Mouse (Mus musculus) T-helper 2 cell (primary cell): ENCODE measurements around the gene Sos2.
"Not testable (repeated sequence)": the region's sequence is repeated elsewhere in the genome, so short reads cannot be mapped to it uniquely, and the experiment has no call there.

Experiments
- in situ Hi-C: fragments of 300-600 bp; cut with MboI, MseI; formaldehyde crosslinking; loops from one replicate; pipeline ENCODE4 v1.15.1; 2025; ENCODE audit warnings: high pct_unique_total_duplicates

The Sos2 gene

DNA sequence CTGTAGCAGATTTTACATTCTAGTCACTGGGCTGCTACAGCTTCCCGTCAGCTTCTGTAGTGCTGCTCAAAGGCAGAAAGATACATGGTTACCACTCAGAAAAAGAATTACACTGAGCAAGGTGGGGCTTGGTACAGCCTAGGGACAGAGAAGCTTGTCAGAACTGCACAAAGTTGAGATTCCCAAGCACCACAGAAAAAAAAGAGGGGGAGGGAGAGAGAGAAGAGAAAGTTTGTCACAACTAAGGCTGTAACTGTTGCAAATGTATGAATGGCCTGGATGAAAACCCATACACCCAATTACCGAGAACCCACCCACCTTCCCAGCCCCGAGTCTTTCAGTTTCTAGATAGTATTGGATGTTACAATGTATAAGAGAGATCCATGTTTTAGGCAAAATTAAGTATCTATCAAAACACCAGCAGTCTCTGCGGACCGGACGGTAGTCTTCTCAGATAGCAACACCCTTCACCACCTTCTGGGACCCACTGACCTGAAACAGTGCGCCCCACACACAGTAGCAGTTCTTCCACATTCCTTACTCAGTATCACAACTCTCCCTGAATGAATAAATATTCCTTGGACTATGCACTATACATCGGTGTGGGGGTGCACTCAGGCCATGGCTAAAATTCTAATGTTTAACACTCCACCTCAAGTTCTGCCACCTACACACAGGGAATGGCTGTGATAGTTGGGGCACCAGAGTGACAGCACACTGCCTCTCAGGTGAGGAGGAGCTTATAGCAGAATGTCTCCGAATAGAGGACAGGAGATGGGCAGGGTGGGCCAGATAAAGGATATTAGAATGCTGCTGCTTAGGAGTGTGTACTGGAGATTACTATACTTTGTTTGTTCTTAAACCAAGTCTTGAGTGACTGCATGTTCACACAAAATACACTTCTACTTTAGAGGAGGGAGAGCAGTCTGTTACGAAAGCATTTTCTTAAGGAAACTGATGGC, 6.8 kb downstream of the Sos2 start:
- in situ Hi-C loops = no loop called here

DNA sequence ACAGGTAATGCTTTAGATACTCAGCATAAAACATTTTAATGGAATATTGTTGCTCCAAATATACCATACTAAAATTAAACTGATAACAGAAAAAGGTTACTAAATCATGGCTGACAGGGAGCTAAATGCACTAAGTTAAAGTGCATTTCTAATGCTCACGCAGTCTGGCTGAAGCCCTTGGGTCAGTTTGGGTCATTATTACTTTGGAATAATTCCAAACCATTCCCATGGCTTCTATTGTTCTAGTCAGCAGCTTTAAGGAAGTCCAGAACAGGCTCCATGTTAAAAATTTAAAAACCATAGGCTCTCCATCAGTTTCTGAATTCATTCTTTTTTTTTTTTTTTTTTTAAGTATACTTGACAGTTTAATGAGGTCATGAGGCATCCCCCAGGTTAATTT, 7.5 kb downstream of the Sos2 start:
- in situ Hi-C loops = no loop called here

DNA sequence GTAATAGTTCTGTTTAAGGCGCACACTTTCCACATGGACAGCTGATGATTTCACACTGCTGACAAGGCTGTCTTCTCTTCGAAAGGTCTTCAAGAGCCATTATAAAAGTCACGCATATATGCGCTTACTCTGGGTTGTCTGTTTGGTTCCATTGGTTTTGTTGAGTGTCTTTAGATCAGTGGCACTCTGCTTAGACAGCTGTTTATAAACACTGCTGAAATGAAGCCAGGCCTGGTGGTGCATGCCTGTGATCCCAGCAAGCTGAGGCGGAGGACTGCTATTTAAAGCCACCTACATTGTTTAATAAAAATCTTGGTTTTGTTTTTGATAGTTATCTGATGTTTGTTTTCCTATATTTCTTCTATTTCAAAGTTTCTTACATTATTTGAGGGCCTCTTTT, 14.9 kb downstream of the Sos2 start:
- in situ Hi-C loops = no loop called here

DNA sequence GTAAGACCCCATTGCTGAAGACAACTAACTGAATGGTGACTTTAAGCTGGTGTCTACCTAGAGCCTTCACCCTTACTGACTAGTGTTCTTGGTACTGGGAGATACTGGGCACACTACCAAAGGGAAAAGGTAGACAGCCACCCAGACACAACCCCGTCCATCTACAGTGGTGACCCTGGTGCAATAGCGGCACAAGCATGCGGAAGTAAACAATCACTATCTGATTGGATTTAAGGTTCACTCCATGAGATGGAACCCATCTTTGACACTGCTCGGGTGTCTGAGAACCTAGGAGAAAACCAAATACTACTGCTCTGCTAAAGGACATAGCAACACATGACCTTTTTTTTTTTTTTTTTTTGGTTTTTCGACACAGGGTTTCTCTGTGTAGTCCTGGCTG, 20.0 kb downstream of the Sos2 start:
- in situ Hi-C loops = no loop called here

DNA sequence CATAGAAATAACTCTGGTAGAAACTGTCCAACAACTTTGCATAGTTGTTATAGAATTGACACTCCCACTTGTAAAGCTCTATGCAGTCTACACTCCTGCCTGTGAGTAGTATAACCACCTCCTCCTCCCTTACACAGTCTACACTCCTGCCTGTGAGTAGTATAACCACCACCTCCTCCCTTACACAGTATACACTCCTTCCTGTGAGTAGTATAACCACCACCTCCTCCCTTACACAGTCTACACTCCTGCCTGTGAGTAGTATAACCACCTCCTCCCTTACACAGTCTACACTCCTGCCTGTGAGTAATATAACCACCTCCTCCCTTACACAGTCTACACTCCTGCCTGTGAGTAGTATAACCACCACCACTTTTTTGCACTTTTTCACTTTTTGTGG, 27.7 kb downstream of the Sos2 start:
- in situ Hi-C loops = not testable (repeated sequence)

DNA sequence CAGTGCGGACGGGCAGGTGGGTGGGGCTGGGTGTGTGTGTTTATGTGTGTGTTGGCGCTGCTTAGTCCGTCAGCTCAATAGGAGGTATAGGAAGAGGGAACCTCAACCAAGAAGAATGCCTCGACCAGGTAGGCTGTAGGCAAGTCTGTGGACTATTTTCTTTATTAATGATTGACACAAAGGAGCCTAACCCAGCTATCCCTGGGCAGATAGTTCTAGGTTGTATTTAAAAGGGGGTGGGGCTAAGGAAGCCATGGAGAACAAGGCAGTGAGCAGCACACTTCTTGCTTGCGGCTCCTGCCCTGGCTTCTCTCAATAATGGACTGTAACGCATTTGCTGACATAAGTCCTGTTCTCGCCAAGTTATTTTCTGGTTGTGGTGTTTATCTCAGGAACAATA, 32.1 kb downstream of the Sos2 start:
- in situ Hi-C loops = no loop called here

DNA sequence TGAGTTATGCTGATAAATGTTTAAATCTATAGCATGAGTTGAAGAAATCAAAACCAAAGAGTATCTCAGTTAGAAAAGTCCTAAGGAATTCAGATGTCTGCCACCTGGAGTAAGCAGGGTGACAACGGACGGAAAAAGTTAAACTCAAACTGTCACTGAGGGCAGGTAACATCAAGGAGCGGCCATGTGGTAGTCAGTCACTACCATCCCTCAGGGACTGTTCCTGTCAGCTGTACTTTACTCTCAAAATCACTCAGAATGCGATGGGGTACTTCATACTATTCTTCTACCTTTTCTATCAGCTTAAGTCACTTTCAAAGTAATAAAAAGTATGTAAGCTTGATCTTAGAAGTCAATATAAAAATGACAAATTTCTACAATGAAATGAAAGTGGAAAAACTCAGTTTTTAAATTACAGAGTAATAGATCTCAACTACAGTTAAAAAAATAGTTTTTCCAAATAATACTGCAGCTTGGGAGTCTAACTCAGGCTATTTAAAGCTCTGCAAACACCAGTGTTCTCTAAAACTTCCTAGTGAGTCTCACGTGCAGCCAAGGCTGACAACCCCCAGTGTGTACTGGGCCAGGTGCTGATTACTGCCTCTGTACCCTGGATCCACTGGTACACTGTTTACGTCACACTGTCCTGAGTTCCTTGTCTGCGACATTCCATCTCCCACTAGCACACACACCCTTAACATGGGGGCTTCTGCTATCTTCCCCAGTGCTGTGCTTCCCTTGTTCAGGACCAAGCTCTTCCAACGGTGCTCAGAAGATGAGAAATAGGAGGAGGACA, 35.6 kb downstream of the Sos2 start:
- in situ Hi-C loops = no loop called here

DNA sequence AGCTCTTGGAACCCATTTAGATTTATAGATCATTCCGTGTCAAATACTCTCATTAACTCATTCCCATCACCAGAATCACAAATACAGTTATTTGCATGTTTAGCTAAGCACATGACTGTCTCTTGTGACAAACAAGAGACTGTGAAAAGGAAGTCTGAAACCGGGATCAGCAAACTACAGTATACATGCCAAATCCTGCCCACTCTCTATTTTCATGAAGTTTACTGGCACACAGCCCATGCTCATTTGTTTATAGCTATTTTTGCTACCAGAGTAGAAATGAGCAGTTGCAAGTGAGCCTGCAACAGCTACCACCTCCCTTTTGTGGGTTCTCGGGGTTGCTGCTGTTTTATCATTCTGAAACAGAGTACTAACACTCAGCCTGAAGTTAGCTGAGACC, 36.8 kb downstream of the Sos2 start:
- in situ Hi-C loops = no loop called here

DNA sequence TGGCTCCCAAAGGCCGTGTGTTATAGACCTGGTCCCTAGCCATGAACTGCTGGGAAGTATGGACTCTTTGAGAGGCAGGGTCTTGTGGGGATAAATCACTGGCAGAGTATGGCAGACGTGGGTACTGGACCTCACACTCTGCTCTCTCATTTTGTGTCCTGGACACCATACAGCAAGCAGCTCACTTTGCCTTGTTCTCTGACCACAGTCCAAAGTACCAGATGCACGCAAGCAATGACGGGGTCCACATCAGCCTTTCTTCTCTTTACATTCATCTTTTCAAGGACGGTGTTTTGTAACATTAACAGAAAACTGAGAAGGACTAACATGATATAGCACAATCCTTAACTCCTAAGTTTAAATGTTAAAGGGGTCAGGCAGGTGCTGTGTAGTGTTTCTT, 38.8 kb downstream of the Sos2 start:
- in situ Hi-C loops = no loop called here

DNA sequence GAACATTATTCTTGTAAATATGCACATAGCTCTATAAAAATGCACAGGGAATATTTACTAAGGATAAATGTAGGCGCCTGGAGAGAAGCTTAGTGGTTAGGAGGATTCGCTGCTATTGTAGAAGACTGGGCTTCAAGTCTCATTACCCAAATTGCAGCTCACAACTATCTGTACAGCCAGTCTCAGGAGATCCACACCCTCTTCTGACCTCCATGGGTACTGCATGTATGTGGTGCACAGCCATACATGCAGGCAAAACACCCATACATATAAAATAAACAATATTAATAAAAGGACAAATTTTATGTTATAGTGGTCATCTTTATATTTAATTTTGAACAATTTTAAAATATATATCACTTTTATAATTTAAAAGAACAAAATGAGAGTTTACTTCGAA, 46.9 kb downstream of the Sos2 start:
- in situ Hi-C loops = no loop called here

DNA sequence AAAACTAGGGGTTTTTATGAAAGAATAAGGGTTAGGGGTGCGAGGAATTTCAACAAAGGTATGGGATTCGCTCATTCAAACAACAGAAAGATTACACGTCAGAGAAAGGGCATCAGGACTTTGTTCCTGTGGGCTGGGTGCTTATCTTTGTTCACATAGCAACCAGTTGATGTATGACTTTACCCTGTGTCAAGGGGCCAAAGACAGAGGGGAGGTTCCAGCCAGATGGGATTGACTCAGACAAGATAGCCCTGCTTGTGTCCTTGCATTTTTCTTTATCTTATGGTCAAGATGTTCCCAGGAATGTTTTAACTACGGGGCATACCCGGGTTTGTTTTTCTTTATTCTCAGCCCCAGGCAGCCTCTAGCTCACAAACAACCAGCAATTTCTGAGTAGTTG, 63.1 kb downstream of the Sos2 start:
- in situ Hi-C loops = not testable (repeated sequence)

DNA sequence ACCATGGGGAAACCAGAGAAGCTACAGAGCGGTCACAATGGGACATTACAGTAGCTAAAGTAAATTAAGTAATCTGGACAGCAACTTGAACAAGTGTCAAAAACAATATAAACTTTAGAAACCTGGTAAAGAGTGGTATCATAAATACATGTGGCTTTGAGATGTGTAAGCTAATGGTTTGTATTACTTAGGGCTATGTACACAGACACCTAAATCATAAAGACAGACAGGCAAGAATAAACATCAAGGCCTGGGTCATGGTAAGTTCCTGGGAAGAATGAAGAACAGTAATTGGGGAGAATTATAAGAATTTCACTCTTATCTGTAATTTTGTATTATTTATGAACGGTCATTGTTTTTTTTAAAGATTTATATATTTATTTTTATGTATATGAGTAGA, 77.3 kb downstream of the Sos2 start:
- in situ Hi-C loops = no loop called here

DNA sequence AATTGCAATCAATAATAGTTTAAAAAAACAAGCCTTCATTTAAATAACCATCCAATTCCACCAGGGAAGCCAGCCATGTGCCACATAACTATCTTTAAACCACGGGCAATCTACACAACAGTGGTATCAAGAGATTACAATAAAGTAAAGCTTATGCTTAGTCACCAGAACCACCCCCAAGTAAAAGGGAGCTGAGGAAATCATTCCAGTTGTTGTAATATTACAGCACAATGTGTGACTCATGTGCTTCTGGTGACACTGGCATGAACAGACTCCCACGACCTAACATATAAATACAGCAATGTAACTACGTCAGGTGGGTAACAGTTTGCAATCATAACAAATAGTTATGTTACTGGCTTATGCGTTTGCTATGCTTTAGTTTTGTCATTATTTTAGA, 84.2 kb downstream of the Sos2 start:
- in situ Hi-C loops = loop anchor here (5.0 kb wide), 1 partner anchor 380 kb away; no protein-coding TSS in a partner anchor

DNA sequence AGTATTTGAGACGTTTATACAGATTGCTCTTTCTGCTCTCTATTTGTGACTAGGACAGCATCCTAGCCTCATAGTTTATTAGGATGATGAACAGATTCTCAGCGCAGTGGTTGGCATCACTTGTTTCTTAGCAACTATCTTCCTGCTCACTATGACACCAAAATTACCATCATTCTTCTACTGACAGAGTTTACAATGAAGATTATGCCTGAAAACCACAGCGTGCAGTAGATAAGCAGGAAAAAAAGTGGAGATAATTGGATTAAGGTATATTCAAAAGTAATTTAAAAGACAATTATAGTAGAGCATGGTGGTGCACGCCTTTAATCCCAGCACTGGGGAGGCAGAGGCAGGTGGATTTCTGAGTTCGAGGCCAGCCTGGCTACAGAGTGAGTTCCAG, 88.5 kb downstream of the Sos2 start:
- in situ Hi-C loops = no loop called here

DNA sequence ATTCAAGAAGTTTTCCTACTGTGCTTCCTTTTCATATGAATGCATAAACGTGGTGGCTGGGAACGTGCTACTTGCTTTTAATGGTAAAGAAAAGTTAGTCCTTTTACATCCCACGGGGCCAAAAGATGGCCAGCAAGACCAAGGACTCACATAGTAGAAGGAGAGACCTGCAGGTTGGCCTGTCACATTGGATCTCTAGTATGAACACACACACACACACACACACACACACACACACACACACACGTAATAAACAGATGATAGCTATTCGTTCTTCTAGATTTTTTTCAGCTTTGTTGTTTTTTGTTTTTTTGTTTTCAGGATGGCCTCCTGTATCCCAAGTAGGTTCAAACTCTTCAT, 98.4 kb downstream of the Sos2 start:
- in situ Hi-C loops = no loop called here

DNA sequence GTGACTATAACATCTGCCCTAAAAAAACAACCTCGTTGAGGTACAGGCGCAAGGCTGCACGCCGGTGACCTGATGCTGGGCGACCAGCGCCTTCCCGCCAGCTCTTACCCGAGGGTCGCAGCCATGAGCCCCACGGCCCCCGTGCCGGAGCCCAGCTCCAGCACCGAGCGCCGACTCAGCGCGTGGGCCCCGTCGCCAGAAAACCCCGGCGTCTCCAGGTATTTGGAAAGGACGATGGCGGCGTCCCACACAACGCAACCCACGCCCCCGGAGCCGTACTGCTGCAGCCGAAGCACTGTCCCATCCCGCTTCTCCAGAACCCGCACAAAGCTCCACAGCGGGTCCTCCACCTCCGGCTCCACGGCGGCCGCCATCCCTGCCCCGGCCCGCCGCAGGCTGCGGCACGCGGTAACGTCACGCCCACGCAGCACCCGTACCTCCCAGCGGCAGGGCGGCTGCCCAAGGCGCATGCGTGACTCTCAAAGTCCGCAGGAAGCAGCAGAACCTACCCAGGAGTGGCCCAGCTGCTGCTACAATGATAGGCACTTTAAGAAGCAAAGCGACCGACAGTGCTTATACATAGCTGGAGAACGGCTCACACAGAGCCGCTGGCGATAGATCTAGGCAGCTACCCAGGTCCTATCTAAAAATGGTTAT, 98.9 kb downstream of the Sos2 start, which contains the start of gene Vcpkmt:
Vcpkmt (minus strand) TSS at position 416 of the 657 bp plus-strand sequence.
- in situ Hi-C loops = no loop called here

DNA sequence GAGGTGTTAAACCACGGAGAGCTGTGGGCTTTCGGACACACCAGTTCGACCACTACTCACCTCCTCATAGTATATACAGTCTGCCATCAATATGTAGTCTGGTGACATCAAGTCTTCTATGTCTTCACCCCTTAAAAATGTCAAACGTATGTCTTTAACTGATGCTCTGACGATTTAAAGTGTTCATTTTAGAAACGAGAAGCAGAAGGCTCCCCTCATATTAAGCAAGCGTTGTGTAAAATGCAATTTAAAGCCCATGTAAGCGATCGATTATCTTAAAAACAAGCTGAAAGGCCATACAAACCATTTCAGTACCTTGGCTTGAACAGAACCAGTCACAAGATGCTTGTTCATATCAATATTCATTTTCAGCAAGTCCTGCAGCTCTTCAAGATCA, 99.4 kb downstream of the Sos2 start:
- in situ Hi-C loops = no loop called here

DNA sequence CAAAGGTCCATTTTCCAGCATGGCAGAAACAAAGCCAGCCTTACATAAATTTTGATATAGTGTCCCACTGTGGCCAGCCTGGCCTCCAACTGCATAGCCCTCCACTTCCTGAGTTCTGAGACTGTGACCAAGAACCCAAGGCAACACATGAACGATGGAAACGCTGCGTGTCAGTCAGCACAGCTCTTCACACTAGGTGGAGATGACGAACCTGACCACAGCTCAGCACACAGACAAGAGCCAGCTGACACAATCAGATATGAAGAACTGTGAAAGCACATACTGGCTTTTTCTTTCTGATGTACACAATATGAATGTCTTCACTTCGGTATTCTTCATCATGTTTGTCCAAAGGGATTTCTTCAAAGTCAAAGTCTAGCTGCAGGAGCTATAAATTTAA, 102.0 kb downstream of the Sos2 start:
- in situ Hi-C loops = no loop called here

DNA sequence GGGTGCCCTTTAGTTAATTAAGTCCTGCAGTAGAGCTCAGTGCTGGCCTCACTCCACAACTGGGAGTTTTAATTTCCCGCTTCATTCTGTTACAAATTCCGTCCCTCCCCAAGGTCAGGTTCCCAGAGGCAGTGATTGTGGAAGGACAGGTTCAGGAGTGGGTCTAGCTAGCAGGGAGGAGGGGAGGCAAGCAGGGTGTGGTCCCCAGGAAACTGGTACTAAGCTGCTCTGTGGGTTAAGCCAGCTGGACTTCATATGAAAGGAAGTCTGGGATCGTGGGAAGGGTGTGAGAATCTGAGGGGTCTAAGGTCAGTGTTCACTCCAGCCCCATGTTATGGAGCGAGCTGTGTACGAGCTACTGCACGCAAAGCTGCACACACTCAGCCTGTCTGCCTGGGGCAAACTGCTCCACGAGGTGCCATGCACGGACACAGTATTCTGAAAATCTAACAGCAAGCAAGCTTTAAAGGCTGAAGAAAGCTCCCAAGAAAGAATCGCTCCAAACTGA, 105.5 kb downstream of the Sos2 start:
- in situ Hi-C loops = no loop called here

DNA sequence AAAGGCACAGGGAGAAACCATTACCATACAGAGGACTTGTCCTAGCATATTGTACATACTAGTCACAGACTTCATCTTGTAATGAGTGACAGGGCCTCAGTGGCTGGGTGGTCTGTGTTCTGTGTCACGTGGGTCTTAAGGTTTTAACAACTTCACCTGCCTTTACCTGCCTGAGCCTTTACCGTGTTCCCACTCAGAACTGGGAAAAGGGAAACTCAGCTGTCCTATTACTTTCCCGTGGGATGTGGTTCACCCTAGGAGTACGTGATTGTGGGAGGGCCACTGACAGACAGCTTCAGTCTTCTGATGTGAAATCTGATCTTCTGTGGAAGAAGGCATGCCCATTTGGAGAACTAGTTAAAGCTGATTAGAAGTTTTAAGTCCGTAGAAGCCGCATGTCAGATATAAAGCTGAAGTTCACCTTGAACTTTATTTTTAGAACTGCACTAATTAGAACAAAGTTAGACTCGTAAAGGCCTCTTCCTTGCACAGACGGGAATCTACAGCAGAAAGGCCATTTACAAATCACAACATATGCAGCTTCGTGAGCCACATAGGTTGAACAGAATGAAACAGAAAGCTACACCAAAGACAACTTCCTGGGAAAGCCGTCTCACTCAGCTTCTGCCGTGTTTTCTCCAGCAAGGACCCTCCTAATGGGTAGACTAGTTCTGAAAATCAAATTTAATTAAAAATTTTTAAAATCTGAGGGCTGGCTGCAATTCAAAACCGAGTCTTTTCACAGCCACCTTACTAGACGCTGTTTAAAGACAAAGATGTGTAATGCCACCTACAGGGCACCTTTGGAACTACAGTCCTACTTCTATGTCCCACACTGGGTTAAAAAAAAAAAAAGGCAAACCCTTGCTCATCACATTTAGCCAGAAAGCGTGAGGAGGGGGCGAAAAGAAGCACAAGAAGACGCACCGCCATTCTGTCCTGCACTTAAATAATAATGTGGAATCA, 107.5 kb downstream of the Sos2 start:
- in situ Hi-C loops = loop anchor here (5.0 kb wide), 1 partner anchor 217 kb away; the partner anchor contains the start of gene Nemf

DNA sequence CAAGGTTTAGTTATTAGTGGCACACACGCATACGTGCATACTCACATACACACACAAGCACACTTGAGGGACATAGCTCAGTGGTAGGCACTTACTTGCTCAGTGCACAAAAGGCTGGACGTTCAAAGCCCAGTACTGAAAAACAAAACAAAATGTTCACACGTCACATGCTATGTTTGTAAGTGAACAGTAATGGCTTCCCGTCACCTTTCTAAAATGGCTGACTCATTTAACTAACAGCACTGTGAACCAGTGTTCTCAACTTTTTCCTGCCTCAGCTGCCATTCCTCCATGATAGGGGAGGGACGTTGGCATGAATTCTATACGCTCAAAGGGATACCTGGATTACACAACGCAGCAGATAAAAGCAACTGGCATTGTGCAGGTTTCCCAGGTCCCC, 108.4 kb downstream of the Sos2 start:
- in situ Hi-C loops = loop anchor here (5.0 kb wide), 1 partner anchor 216 kb away; the partner anchor contains the start of gene Nemf
